Comparison of ENCODE assay signal across 19 mouse cellular contexts in genomic region chr4:142000581-142000980, GRCm38 (mm10). TPM values are rescaled to one million over a fixed set of nuclear protein-coding genes. Genes with fewer than 3 reads are reported as not detected.
DNase-seq lines count a peak whose midpoint lies in the region; ATAC-seq and TF ChIP-seq lines count a peak whose summit lies in the region.
"Had no signal": no experiment of that assay in that cellular context is flagged by ENCODE, and none has a peak within 500 bp of the region (broad histone marks: within the 10 kb centered on the region; RNA-seq: fewer than 3 reads in every experiment).

No protein-coding gene starts in this region.

- no peaks in the 10 kb centered on the region for H3K27me3 ChIP-seq in stomach, embryonic 14.5 days (ENCODE audit: control insufficient read depth, insufficient read depth, low read length)
- H3K27me3 ChIP-seq: embryonic facial prominence, embryonic 13.5 days; forebrain, embryonic 15.5 days; neural tube, embryonic 13.5 days; Patski had no signal

- H3K9ac ChIP-seq in stomach, embryonic 14.5 days (replicated peaks; ENCODE audit: low read depth, low read length): no peak overlapping the region
- H3K9ac ChIP-seq: embryonic facial prominence, embryonic 13.5 days; forebrain, embryonic 15.5 days; neural tube, embryonic 13.5 days had no signal

- no peak for ATAC-seq in stomach, embryonic 14.5 days (ENCODE audit: insufficient number of reproducible peaks, insufficient read depth, low FRiP score, low read depth)
- ATAC-seq: forebrain, embryonic 15.5 days; hindbrain, postnatal 0 days; Patski had no signal

- no peak overlapping the region for H3K4me2 ChIP-seq in stomach, embryonic 14.5 days (replicated peaks; ENCODE audit: low read depth, low read length)
- H3K4me2 ChIP-seq: embryonic facial prominence, embryonic 13.5 days; forebrain, embryonic 15.5 days; neural tube, embryonic 13.5 days had no signal

- no peak overlapping the region for H3K4me3 ChIP-seq in gastrocnemius, adult 2 months
- no peak overlapping the region for H3K4me3 ChIP-seq in stomach, embryonic 14.5 days (ENCODE audit: low read depth, low read length)
- H3K4me3 ChIP-seq: embryonic facial prominence, embryonic 13.5 days; forebrain, embryonic 15.5 days; megakaryocyte, embryonic 14.5 days; neural tube, embryonic 13.5 days had no signal

- intact Hi-C loops in gastrocnemius, adult 2 months (cut with DNase I): loop anchor here (10.0 kb wide), 1 partner anchor 244 kb away; no protein-coding TSS in a partner anchor

- DNase-seq in gastrocnemius, adult 2 months: peak; percentile 9
- no peak for DNase-seq in gastrocnemius, adult 8-10 months (ENCODE audit: low spot score in 2 of 2)
- DNase-seq in kidney, adult 18-20 months: peak; percentile 26
- DNase-seq in kidney, postnatal 10 days: peak; percentile 34
- DNase-seq in left cerebral cortex, adult 8-10 months (ENCODE audit: low spot score in 2 of 2): no peak
- no peak for DNase-seq in embryo, embryonic 10 days (ENCODE audit: low spot score)
- DNase-seq in frontal cortex, adult 2 months (ENCODE audit: extremely low spot score in 1 of 2, low spot score in 1 of 2): no peak
- DNase-seq: adrenal gland, postnatal 14 days; cerebellum, adult 9-11 months; layer of hippocampus, postnatal 36 days; midbrain, embryonic 14.5 days had no signal

- H3K36me3 ChIP-seq in stomach, embryonic 14.5 days (ENCODE audit: control insufficient read depth, insufficient read depth, low read length): no peaks in the 10 kb centered on the region
- H3K36me3 ChIP-seq: embryonic facial prominence, embryonic 13.5 days; forebrain, embryonic 15.5 days; neural tube, embryonic 13.5 days had no signal

- no peak for TF ChIP-seq CTCF in gastrocnemius, adult 2 months (IDR thresholded peaks at IDR 0.05)

- H3K4me1 ChIP-seq in stomach, embryonic 14.5 days (ENCODE audit: control insufficient read depth, insufficient read depth, low read length): peaks cover 8% of the 10 kb centered on the region; the same call in 1 of the 2 replicates

- H3K9me3 ChIP-seq in stomach, embryonic 14.5 days (ENCODE audit: control insufficient read depth, low read depth, low read length): 0 out of 2 replicates have a peak, but pooled peaks cover 3% of the 10 kb centered on the region
- H3K9me3 ChIP-seq: embryonic facial prominence, embryonic 13.5 days; forebrain, embryonic 15.5 days; neural tube, embryonic 13.5 days had no signal

- H3K27ac ChIP-seq in gastrocnemius, adult 2 months: no peak overlapping the region
- peak overlapping the region; percentile 33; the same call in 1 of the 2 replicates for H3K27ac ChIP-seq in stomach, embryonic 14.5 days (ENCODE audit: low read length)
- H3K27ac ChIP-seq: embryonic facial prominence, embryonic 13.5 days; forebrain, embryonic 15.5 days; hindbrain, postnatal 0 days; neural tube, embryonic 13.5 days had no signal

- WGBS in stomach, embryonic 14.5 days: 45% methylated on average over 9 of the region's 9 CpGs

RNA-seq across cellular contexts. Expression of gene Fhad1, which starts 14.3 kb away (rescaled TPM):
- not detected for total RNA-seq in gastrocnemius, adult 2 months (2021)
- total RNA-seq in gastrocnemius, adult 8-10 months (2022): not detected
- polyA plus RNA-seq in stomach, embryonic 14.5 days (2014; fragmentation: Nextera tagmentation; extraction: Ambion mirVana): 0.78 and 2.5 TPM in 2 replicates
- total RNA-seq in left cerebral cortex, adult 8-10 months (2022): 10 to 100 TPM in 1 of 4 experiments, 1 to 10 TPM in 3; 6.4 to 11.9 (median 8.2) TPM
- 9.5 and 9.8 TPM in 2 replicates for polyA plus RNA-seq in frontal cortex, adult 2 months (2012; rRNA removed)
- total RNA-seq: hematopoietic stem cell, adult 5-6 weeks had no signal

Comparison
In these comparisons a context has a peak if more than half of its experiments do, and no peak if none do; other contexts are left out.
1. DNase-seq: peak in gastrocnemius, adult 2 months (single experiment), kidney, adult 18-20 months (single experiment) and kidney, postnatal 10 days (single experiment); none in gastrocnemius, adult 8-10 months (0 of 2), left cerebral cortex, adult 8-10 months (0 of 2), embryo, embryonic 10 days (single experiment) and frontal cortex, adult 2 months (0 of 2).
2. RNA of gene Fhad1, which starts 14.3 kb away (total RNA-seq): 6.4 to 11.9 TPM in left cerebral cortex, adult 8-10 months; not detected in gastrocnemius, adult 2 months and not detected in gastrocnemius, adult 8-10 months; every median in the first group is over 4 times any median in the second.